Mouse (Mus musculus) kidney, embryonic 15.5 days (tissue): ENCODE measurements around the gene Zbtb38. TPM values are rescaled to one million over a fixed set of nuclear protein-coding genes. Genes with fewer than 3 reads are reported as not detected.

Experiments
- ATAC-seq: fragments of 200-750 bp; cut with Nextera tagmentation; replicated peaks from 2 replicates; pipeline ENCODE4 v1.8.0; 2017; ENCODE audit warnings: moderate TSS enrichment; ENCODE audit not compliant: low FRiP score
- H3K27ac ChIP-seq: fragments of 300-500 bp; sonication (generic); 2 replicates; pipeline ENCODE4 v1.5.1; 2015; ENCODE audit warnings: mild to moderate bottlenecking, inconsistent platforms
- H3K27me3 ChIP-seq: fragments of 300-500 bp; sonication (generic); 2 replicates; pipeline ENCODE4 v1.6.1; 2015; ENCODE audit warnings: inconsistent platforms
- H3K36me3 ChIP-seq: fragments of 300-500 bp; sonication (generic); 2 replicates; pipeline ENCODE4 v1.6.1; 2015; ENCODE audit warnings: inconsistent platforms
- H3K4me1 ChIP-seq: fragments of 300-500 bp; sonication (generic); 2 replicates; pipeline ENCODE4 v1.6.1; 2015; ENCODE audit warnings: inconsistent platforms
- H3K4me2 ChIP-seq: fragments of 300-500 bp; sonication (generic); 2 replicates; pipeline ENCODE4 v1.6.1; 2015; ENCODE audit warnings: moderate library complexity, mild to moderate bottlenecking, inconsistent platforms
- H3K4me3 ChIP-seq: fragments of 300-500 bp; sonication (generic); replicated peaks from 2 replicates; pipeline ENCODE4 v1.5.1; 2015; ENCODE audit warnings: mild to moderate bottlenecking, inconsistent platforms
- H3K9ac ChIP-seq: fragments of 300-500 bp; sonication (generic); 2 replicates; pipeline ENCODE4 v1.6.1; 2015; ENCODE audit warnings: mild to moderate bottlenecking, inconsistent platforms
- H3K9me3 ChIP-seq: fragments of 300-500 bp; sonication (generic); replicated peaks from 2 replicates; pipeline ENCODE4 v1.6.1; 2016; ENCODE audit warnings: inconsistent platforms
- WGBS: fragments of 180-500 bp; shearing (Covaris S2); methylation state at CpG from one replicate; pipeline ENCODE4 v1.1.7; 2015; ENCODE audit warnings: mixed read lengths; 5-methylcytosine and 5-hydroxymethylcytosine counted together
- polyA plus RNA-seq: library from polyadenylated mRNA; unstranded; fragments of >200 nt; fragmentation: Nextera tagmentation; extraction: Ambion mirVana; gene quantifications from 2 replicates; pipeline ENCODE4 v1.2.1, GENCODE M21; 2015

Gene Zbtb38
- polyA plus RNA-seq, 1 experiment from 2014 or later = 20.6 TPM

- 75% methylated on average over 6 of the region's 6 CpGs for WGBS
- no peak; the same call in 1 of the 2 replicates for ATAC-seq
- H3K4me3 ChIP-seq = no peak overlapping the region
- no peak overlapping the region for H3K9ac ChIP-seq
- H3K36me3 ChIP-seq = no peaks in the 10 kb centered on the region
- no peaks in the 10 kb centered on the region for H3K9me3 ChIP-seq
- H3K4me1 ChIP-seq = peaks cover 41% of the 10 kb centered on the region
- peak overlapping the region; percentile 63 for H3K27ac ChIP-seq
- H3K4me2 ChIP-seq = no peak overlapping the region
- no peaks in the 10 kb centered on the region for H3K27me3 ChIP-seq
These were observed 24.9 kb downstream of the Zbtb38 start for GRCm38 (mm10) chr9:96727688-96728087.

DNA sequence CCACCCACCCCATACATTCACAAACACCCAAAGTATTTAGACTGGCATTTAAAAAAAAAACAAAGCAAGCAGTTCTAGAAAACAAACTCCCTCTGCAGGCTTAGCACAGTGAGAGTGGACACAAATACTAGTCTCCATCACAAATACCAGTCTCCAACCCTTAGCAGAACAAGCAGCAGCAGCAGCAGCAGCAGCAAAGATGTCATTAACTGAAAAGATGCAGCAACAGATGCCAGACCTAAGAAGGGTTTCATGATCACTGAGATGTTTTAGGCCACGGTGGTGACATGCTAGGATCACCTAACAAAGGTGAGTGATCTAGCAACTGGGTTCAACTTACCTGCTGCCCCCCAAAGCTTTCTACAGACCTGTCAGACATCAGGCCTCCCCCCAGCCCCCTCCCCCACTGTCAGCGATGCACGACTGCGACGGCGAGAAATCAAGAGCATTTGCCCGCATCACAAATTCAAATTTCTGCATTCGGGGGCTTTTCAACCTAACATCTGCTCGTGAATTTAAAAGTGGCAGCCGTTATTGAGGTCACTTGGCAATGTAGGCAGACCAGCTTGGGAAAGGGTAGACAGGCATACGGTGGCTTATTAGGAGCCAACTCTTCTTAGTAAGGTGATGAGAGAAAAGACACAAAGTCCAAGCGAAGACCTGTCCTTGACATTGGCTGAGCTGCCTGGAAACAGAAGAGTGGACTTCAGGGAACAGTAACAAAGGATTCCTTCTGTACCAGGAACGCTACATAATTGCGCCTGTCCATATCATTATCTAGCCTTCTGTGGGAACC is 26.1 kb downstream of the Zbtb38 start:
- 72% methylated on average over 14 of the region's 14 CpGs for WGBS
- Histone ChIP-seq H3K4me1 (peaks cover 32% of the 10 kb centered on the region), H3K4me2 (no peak overlapping the region), H3K27ac (no peak overlapping the region), H3K27me3 (no peaks in the 10 kb centered on the region), H3K9ac (no peak overlapping the region), H3K4me3 (no peak overlapping the region), H3K9me3 (no peaks in the 10 kb centered on the region), H3K36me3 (no peaks in the 10 kb centered on the region)
- ATAC-seq = no peak

DNA sequence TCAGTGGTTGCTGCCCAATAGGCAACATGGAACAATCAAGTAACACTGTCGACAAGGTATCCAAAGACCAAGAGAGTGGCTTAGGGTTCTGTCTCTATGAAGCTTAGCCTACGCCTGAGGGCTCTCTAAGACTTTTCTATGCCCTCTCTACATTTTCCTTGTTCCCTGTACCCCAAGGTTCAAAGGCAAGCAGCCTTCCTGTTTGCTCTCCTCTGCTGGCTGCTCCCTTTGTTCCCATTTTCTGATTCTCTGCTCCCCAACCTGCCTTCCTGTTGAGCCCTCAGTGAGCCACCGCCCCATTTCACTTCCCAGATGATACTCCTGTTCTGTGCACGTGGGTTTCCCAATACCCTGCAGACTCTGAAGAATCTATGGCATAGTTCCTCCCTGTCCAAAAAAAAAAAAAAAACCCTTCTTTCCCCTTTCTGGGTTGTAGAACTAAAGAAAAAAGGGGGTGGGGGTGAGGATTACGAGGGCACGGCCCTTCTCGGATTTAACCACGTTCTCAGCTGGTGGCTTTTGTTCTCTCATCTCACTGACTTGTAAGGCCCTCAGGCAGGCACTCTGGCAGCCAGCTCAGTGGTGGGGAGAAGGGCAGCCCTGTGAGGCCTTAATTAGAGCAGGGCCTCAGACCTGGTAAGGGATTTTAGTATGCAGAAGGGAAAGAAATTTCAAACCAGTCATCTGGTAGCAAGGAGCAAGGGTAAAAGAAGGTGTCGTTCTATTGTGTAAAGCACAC is 26.9 kb downstream of the Zbtb38 start:
- Histone ChIP-seq H3K27ac (peak overlapping the region; percentile 23; the same call in 1 of the 2 replicates), H3K4me2 (no peak overlapping the region), H3K4me1 (peaks cover 34% of the 10 kb centered on the region), H3K36me3 (no peaks in the 10 kb centered on the region), H3K9ac (no peak overlapping the region), H3K9me3 (no peaks in the 10 kb centered on the region), H3K4me3 (no peak overlapping the region), H3K27me3 (no peaks in the 10 kb centered on the region)
- 0 out of 2 replicates have a peak, but pooled peaks have one; percentile 47 for ATAC-seq
- WGBS = 46% methylated on average over 9 of the region's 9 CpGs

DNA sequence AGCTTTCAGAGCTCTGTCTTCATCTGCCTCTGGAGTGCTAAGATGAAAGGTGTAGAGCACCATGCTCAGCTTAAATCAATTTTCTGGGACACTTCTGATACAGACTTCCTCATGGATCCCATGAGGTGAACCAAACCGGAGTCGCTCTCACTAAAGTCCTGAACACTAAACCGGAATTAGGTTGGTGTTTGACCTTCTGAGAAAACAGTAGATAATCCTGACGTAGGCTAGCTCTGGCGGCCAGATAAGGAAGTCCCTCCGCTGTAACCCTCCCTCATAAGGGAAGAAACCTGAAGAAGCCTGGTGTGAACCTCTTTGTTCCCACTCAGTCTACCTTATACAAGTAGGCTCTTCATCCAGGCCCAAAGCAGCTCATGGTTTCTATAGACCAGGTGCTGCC is 29.0 kb downstream of the Zbtb38 start:
- H3K4me1 ChIP-seq = peaks cover 46% of the 10 kb centered on the region
- no peak for ATAC-seq
- no peak overlapping the region for H3K9ac ChIP-seq
- no peaks in the 10 kb centered on the region for H3K27me3 ChIP-seq
- H3K27ac ChIP-seq = no peak overlapping the region
- no peak overlapping the region for H3K4me3 ChIP-seq
- H3K36me3 ChIP-seq = no peaks in the 10 kb centered on the region
- WGBS = 87% methylated on average over 6 of the region's 6 CpGs
- no peak overlapping the region for H3K4me2 ChIP-seq
- H3K9me3 ChIP-seq = no peaks in the 10 kb centered on the region

DNA sequence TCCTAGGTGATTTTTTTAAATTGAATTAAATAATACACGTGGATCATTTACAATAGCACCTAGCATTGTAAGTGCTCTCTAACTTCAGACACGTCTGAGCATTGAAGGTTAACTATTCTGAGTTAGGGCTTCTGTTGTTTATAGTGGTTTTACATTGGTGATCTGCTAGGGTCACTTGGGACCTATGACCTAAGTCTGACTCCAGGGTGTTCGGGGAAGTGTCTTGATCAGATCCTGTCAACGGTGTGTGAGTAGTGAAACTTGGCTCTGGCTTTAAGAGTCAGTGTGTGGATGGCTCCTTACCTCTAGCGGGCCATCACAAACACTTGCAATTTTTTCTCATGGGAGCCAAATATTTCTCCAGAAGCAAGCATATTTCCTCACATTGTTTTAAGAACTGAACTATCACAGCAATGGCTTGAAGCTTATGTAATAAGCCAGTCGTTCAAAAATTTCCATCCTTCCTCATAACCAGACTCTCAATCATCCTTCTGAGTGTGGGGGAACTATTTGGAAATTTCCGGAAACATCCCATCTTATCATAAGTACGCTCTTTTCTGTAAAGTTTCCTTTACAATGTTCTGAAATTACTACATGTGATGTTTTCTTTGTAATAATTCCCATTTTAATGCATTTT is 31.4 kb downstream of the Zbtb38 start:
- H3K27me3 ChIP-seq = no peaks in the 10 kb centered on the region
- WGBS = 80% methylated on average over 8 of the region's 8 CpGs
- H3K9me3 ChIP-seq = no peaks in the 10 kb centered on the region
- no peak overlapping the region for H3K4me2 ChIP-seq
- H3K27ac ChIP-seq = no peak overlapping the region
- H3K36me3 ChIP-seq = peaks cover 6% of the 10 kb centered on the region; the same call in 1 of the 2 replicates
- H3K4me3 ChIP-seq = no peak overlapping the region
- H3K4me1 ChIP-seq = peaks cover 41% of the 10 kb centered on the region
- H3K9ac ChIP-seq = no peak overlapping the region
- no peak for ATAC-seq

- Histone ChIP-seq H3K36me3 (peaks cover 6% of the 10 kb centered on the region; the same call in 1 of the 2 replicates), H3K27me3 (no peaks in the 10 kb centered on the region), H3K4me3 (peak overlapping the region; percentile 84), H3K9ac (no peak overlapping the region), H3K27ac (peak overlapping the region; percentile 96), H3K4me2 (peak overlapping the region; percentile 80), H3K4me1 (peaks cover 43% of the 10 kb centered on the region), H3K9me3 (no peaks in the 10 kb centered on the region)
- no peak for ATAC-seq
- WGBS = 69% methylated on average over 11 of the region's 11 CpGs
These were observed 32.0 kb downstream of the Zbtb38 start for GRCm38 (mm10) chr9:96720510-96721162.

GRCm38 (mm10) chr9:96719408-96720158 is 33.0 kb downstream of the Zbtb38 start:
- under 1% methylated on average over 83 of the region's 85 CpGs for WGBS
- H3K27ac ChIP-seq = peak overlapping the region; percentile 96
- H3K4me2 ChIP-seq = peak overlapping the region; percentile 80
- peaks cover 7% of the 10 kb centered on the region for H3K36me3 ChIP-seq
- peaks cover 50% of the 10 kb centered on the region for H3K4me1 ChIP-seq
- peak overlapping the region; percentile 89 for H3K9ac ChIP-seq
- no peaks in the 10 kb centered on the region for H3K9me3 ChIP-seq
- peak; percentile 89 for ATAC-seq
- H3K4me3 ChIP-seq = peak overlapping the region; percentile 84
- H3K27me3 ChIP-seq = no peaks in the 10 kb centered on the region

- Histone ChIP-seq H3K4me1 (peaks cover 57% of the 10 kb centered on the region), H3K4me2 (peak overlapping the region; percentile 80), H3K36me3 (peaks cover 10% of the 10 kb centered on the region), H3K9ac (peak overlapping the region; percentile 89), H3K9me3 (no peaks in the 10 kb centered on the region), H3K27me3 (no peaks in the 10 kb centered on the region), H3K27ac (peak overlapping the region; percentile 96), H3K4me3 (peak overlapping the region; percentile 84)
- no peak for ATAC-seq
- 45% methylated on average over 10 of the region's 10 CpGs for WGBS
These were observed 33.7 kb downstream of the Zbtb38 start for GRCm38 (mm10) chr9:96718888-96719287.

- Histone ChIP-seq H3K27me3 (no peaks in the 10 kb centered on the region), H3K4me2 (peak overlapping the region; percentile 80; the same call in 1 of the 2 replicates), H3K36me3 (peaks cover 10% of the 10 kb centered on the region), H3K4me1 (peaks cover 58% of the 10 kb centered on the region), H3K4me3 (peak overlapping the region; percentile 84), H3K27ac (no peak overlapping the region), H3K9ac (no peak overlapping the region), H3K9me3 (no peaks in the 10 kb centered on the region)
- WGBS = 91% methylated on average over 8 of the region's 8 CpGs
- no peak for ATAC-seq
These were observed 34.2 kb downstream of the Zbtb38 start for GRCm38 (mm10) chr9:96718402-96718798.

DNA sequence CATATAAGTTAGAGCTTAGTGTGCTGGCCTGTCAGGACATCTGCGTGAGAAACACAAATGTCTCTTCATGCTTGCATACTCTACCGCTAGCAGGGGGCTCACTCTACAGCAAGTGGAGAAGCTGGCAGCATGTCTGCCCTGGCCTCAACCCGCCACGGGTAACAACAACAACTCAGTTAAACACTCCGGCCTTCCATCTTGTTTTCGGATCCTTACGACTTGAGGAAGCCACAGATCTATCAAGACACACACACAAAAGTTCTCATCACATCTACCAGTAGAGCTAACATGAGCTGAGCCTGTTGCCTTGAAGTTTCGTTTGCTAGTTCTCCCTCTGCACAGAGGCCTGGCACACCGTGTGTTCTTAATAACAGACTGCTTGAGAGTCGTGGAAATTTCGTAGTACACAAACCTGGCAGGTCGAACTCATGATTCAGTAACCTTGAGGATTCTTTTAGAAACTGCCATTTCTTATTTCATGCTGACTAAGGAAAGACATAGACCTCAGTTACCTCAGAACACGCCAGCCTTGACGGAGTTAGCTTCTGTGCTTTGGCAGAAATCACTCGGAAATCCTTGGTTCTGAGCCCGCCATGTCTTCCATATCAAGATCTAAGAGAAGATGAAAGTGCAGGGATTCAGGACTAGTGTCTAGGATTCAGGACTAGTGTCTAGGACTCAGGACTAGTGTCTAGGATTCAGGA is 34.8 kb downstream of the Zbtb38 start:
- H3K9me3 ChIP-seq = no peaks in the 10 kb centered on the region
- no peak for ATAC-seq
- no peak overlapping the region; the same call in 1 of the 2 replicates for H3K4me2 ChIP-seq
- H3K27me3 ChIP-seq = no peaks in the 10 kb centered on the region
- no peak overlapping the region for H3K27ac ChIP-seq
- WGBS = 90% methylated on average over 16 of the region's 16 CpGs
- H3K4me3 ChIP-seq = no peak overlapping the region
- peaks cover 58% of the 10 kb centered on the region for H3K4me1 ChIP-seq
- no peak overlapping the region for H3K9ac ChIP-seq
- H3K36me3 ChIP-seq = peaks cover 10% of the 10 kb centered on the region
